Mouse (Mus musculus): ENCODE measurements around the gene Notch4. TPM values are rescaled to one million over a fixed set of nuclear protein-coding genes. Genes with fewer than 3 reads are reported as not detected.

Gene Notch4
- polyA plus RNA-seq, 1 experiment from 2014 or later: 0.87 TPM

DNA sequence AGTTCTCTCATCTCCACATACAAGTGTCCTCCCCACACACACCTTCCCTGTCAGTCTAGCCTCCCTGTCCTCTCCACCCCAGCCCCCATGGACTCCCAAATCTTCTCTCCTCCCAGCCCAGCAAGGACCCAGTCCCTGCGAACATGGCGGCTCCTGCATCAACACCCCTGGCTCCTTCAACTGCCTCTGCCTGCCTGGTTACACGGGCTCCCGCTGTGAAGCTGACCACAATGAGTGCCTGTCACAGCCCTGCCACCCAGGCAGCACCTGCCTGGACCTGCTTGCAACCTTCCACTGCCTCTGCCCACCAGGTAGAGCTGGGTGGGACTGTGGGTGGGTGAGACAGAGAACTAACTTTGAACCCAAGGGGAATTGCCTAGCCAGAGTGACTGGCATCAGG lies 5.9 kb downstream of the Notch4 start:
- no peak for TF ChIP-seq CTCF (IDR thresholded peaks at IDR 0.05)
- ATAC-seq (no peak), DNase-seq (ENCODE audit: low read depth, low spot score) (no peak)
- POLR2A ChIA-PET: no interaction called here
- CTCF ChIA-PET: no interaction called here
- H3K27me3 ChIP-seq: peaks cover 49% of the 10 kb centered on the region
- in situ Hi-C loops (cut with MboI; ENCODE audit: low pct_unique_long_range_greater_than_20kb): no loop called here

DNA sequence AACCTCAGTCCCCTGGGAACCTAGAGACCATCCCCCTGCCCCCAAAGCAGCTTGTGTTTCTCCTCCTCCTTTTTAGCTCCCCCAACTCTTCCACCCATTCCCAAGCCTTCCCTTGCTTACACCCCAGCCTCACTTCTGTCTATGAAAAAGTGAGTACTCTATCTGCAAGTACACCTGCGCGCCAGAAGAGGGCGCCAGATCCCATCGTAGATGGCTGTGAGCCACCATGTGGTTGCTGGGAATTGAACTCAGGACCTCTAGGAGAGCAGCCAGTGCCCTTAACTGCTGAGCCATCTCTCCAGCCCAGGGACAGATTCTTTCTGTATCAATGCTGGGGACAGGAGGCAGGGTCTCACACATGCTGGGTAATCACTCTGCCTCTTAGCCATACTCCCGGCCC lies 7.8 kb downstream of the Notch4 start:
- H3K27me3 ChIP-seq: peaks cover 31% of the 10 kb centered on the region
- DNase-seq (ENCODE audit: low read depth, low spot score) (no peak), ATAC-seq (no peak)
- POLR2A ChIA-PET: no interaction called here
- CTCF ChIA-PET: interaction anchor here (1.4 kb wide), 1 partner anchor 49 kb away, joined by 5 read pairs; no protein-coding TSS in a partner anchor
- no peak for TF ChIP-seq CTCF (IDR thresholded peaks at IDR 0.05)
- in situ Hi-C loops (cut with MboI; ENCODE audit: low pct_unique_long_range_greater_than_20kb): no loop called here

DNA sequence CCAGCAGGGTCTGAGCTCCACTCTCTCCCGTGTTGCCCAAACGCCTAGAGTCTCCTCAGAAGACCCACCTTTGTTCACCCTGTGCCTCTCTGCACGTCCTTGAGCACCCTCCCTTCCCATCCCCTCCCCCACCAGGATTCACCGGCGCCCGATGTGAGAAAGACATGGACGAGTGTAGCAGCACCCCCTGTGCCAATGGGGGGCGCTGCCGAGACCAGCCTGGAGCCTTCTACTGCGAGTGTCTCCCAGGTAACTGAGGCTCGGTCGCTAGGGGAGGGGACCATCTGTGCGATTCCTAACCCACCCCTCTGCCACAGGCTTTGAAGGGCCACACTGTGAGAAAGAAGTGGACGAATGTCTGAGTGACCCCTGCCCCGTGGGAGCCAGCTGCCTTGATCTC lies 8.3 kb downstream of the Notch4 start:
- ChIA-PET POLR2A (no interaction called here), CTCF (interaction anchor here (1.4 kb wide), 1 partner anchor 48 kb away, joined by 5 read pairs; no protein-coding TSS in a partner anchor)
- DNase-seq (ENCODE audit: low read depth, low spot score): no peak
- in situ Hi-C loops (cut with MboI; ENCODE audit: low pct_unique_long_range_greater_than_20kb): no loop called here
- H3K27me3 ChIP-seq: peaks cover 26% of the 10 kb centered on the region
- ATAC-seq: no peak
- no peak for TF ChIP-seq CTCF (IDR thresholded peaks at IDR 0.05)

DNA sequence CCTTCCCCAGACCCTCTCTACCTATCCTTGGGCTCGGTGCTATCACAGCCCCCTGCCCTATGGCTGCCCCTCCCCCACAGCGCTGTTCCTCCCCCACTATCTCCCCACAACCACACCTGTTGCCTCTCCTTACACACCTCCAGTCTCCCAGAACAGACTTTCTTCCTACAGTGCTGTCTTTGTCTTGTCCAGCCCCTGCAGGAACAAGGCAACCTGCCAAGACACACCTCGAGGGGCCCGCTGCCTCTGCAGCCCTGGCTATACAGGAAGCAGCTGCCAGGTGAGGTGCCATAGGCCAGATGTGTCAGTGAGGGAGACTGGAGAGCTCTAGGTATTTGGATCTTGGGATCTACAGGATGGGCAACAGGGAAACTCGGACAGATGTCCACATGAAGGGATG lies 12.5 kb downstream of the Notch4 start:
- no peak for TF ChIP-seq CTCF (IDR thresholded peaks at IDR 0.05)
- ChIA-PET POLR2A (no interaction called here), CTCF (no interaction called here)
- ATAC-seq: no peak
- no peak for DNase-seq (ENCODE audit: low read depth, low spot score)
- in situ Hi-C loops (cut with MboI; ENCODE audit: low pct_unique_long_range_greater_than_20kb): no loop called here
- H3K27me3 ChIP-seq: peaks cover 9% of the 10 kb centered on the region

DNA sequence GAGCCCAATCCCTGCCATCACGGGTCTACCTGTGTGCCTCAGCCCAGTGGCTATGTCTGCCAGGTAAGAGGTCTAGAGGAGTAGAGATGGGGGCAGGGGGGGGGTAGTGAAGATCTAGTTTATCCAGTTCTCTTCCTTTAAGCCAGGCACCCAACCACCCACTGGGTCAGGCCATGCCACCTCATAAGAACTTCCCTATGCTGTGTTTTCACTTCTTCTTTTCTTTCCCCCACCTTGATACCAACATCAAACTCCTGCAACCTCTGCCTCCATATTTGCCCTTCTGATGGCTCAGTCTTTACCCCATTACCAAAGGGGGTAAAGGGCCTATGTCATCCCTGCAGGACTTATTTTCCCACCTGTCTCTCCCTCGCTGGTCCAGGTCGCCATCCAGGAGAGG lies 14.0 kb downstream of the Notch4 start:
- ChIA-PET POLR2A (no interaction called here), CTCF (no interaction called here)
- DNase-seq (ENCODE audit: low read depth, low spot score) (no peak), ATAC-seq (no peak)
- peaks cover 9% of the 10 kb centered on the region for H3K27me3 ChIP-seq
- in situ Hi-C loops (cut with MboI; ENCODE audit: low pct_unique_long_range_greater_than_20kb): no loop called here
- TF ChIP-seq CTCF (IDR thresholded peaks at IDR 0.05): no peak

DNA sequence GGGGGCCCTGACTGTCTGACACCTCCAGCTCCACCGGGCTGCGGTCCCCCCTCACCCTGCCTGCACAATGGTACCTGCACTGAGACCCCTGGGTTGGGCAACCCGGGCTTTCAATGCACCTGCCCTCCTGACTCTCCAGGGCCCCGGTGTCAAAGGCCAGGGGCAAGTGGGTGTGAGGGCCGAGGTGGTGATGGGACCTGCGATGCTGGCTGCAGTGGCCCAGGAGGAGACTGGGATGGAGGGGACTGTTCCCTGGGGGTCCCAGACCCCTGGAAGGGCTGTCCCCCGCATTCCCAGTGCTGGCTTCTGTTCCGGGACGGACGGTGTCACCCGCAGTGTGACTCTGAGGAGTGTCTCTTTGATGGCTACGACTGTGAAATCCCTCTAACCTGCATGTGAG lies 18.5 kb downstream of the Notch4 start:
- H3K27me3 ChIP-seq: no peaks in the 10 kb centered on the region
- no peak for DNase-seq (ENCODE audit: low read depth, low spot score)
- ChIA-PET POLR2A (interaction anchor here (0.7 kb wide), 1 partner anchor 336 kb away, joined by 3 read pairs; no protein-coding TSS in a partner anchor), CTCF (interaction anchor here (1.0 kb wide), 1 partner anchor 20 kb away, joined by 3 read pairs; no protein-coding TSS in a partner anchor)
- ATAC-seq: no peak
- no peak for TF ChIP-seq CTCF (IDR thresholded peaks at IDR 0.05)
- in situ Hi-C loops (cut with MboI; ENCODE audit: low pct_unique_long_range_greater_than_20kb): no loop called here

DNA sequence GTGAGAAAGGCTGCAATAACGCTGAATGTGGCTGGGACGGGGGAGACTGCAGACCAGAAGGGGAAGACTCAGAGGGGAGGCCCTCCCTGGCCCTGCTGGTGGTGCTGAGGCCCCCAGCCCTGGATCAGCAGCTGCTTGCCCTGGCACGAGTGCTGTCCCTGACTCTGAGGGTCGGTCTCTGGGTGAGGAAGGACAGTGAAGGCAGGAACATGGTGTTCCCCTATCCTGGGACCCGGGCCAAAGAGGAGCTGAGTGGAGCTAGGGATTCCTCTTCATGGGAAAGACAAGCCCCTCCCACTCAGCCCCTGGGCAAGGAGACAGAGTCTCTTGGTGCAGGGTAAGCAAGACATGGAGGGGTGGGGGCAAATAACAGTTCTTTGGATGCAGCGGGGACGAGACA lies 19.3 kb downstream of the Notch4 start:
- DNase-seq (ENCODE audit: low read depth, low spot score): no peak
- ChIA-PET CTCF (interaction anchor here (1.0 kb wide), 1 partner anchor 21 kb away, joined by 3 read pairs; no protein-coding TSS in a partner anchor), POLR2A (no interaction called here)
- in situ Hi-C loops (cut with MboI; ENCODE audit: low pct_unique_long_range_greater_than_20kb): no loop called here
- H3K27me3 ChIP-seq: no peaks in the 10 kb centered on the region
- TF ChIP-seq CTCF (IDR thresholded peaks at IDR 0.05): no peak
- no peak for ATAC-seq

DNA sequence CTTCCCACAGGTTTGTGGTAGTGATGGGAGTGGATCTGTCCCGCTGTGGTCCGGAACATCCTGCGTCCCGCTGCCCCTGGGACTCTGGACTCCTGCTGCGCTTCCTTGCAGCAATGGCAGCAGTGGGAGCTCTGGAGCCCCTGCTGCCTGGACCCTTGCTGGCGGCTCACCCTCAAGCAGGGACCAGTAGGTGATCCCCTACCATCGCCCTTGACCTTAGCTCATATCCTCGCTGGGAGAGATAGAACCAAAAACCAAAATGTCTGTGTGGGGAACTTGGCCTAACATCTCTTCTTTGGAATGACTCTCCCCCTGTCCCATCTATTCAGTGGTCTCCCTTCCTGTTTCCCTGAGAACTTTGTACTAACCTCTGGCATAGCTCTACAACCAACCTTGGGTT lies 19.8 kb downstream of the Notch4 start:
- no peak for TF ChIP-seq CTCF (IDR thresholded peaks at IDR 0.05)
- ATAC-seq (no peak), DNase-seq (ENCODE audit: low read depth, low spot score) (no peak)
- H3K27me3 ChIP-seq: no peaks in the 10 kb centered on the region
- POLR2A ChIA-PET: no interaction called here
- in situ Hi-C loops (cut with MboI; ENCODE audit: low pct_unique_long_range_greater_than_20kb): no loop called here
- CTCF ChIA-PET: no interaction called here

DNA sequence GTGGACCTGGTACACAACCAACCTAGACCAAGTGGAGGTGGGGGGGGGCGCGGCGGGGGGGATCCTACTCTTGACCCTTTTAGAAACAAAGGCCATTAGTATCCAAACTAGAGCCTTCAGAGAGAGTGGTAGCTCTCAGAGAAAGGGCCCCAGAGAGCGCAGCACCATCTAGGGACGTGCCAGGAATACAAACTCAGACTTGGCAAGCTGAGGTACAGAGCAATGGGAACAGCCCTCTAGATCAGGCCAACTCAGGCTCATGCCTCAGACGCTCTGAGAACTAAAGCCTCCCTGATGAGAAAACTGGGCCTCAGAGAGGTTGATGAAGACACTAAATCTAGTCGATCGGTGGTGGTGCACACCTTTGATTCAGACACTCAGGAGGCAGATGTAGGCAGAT lies 21.1 kb downstream of the Notch4 start:
- ChIA-PET POLR2A (interaction anchor here (0.7 kb wide), 1 partner anchor 20 kb away, joined by 9 read pairs; no protein-coding TSS in a partner anchor), CTCF (interaction anchor here (1.7 kb wide), 1 partner anchor 30 kb away, joined by 5 read pairs; no protein-coding TSS in a partner anchor)
- H3K27me3 ChIP-seq: no peaks in the 10 kb centered on the region
- in situ Hi-C loops (cut with MboI; ENCODE audit: low pct_unique_long_range_greater_than_20kb): no loop called here
- no peak for ATAC-seq
- no peak for DNase-seq (ENCODE audit: low read depth, low spot score)
- no peak for TF ChIP-seq CTCF (IDR thresholded peaks at IDR 0.05)

DNA sequence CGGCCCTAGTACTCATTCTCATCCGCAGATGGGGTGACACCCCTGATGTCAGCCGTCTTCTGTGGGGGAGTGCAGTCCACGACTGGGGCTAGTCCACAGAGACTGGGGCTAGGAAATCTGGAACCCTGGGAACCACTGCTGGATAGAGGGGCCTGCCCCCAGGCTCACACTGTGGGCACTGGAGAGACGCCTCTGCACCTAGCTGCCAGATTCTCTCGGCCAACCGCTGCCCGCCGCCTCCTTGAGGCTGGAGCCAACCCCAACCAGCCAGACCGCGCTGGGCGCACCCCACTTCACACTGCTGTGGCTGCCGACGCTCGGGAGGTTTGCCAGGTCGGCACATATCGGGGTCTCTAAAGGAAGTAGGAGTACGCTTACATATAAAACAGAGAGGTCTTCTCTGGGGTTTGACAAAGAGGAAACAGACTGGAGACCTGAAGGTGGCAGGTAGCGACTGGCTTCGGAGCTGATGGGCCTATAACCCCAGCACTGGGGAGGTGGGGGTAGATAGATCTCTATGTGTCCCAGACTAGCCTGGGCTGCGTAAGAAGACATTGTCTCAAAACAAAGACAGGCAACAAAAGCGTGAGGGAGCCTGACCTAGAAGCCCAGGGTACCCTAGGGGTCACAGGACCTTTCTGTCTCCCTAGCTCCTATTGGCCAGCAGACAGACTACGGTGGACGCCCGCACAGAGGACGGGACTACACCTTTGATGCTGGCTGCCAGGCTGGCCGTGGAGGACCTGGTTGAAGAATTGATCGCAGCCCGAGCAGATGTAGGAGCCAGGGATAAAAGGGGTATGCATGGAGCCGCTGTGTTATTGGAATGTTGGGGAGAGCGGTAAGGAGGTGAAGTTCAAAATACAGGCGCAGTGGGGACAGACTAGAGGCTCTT lies 22.1 kb downstream of the Notch4 start:
- POLR2A ChIA-PET: interaction anchor here (0.7 kb wide), 1 partner anchor 56 kb away, joined by 4 read pairs; no protein-coding TSS in a partner anchor
- H3K27me3 ChIP-seq: no peaks in the 10 kb centered on the region
- CTCF ChIA-PET: interaction anchor here (1.7 kb wide), 1 partner anchor 31 kb away, joined by 5 read pairs; no protein-coding TSS in a partner anchor
- in situ Hi-C loops (cut with MboI; ENCODE audit: low pct_unique_long_range_greater_than_20kb): no loop called here
- no peak for ATAC-seq
- no peak for DNase-seq (ENCODE audit: low read depth, low spot score)
- no peak for TF ChIP-seq CTCF (IDR thresholded peaks at IDR 0.05)

DNA sequence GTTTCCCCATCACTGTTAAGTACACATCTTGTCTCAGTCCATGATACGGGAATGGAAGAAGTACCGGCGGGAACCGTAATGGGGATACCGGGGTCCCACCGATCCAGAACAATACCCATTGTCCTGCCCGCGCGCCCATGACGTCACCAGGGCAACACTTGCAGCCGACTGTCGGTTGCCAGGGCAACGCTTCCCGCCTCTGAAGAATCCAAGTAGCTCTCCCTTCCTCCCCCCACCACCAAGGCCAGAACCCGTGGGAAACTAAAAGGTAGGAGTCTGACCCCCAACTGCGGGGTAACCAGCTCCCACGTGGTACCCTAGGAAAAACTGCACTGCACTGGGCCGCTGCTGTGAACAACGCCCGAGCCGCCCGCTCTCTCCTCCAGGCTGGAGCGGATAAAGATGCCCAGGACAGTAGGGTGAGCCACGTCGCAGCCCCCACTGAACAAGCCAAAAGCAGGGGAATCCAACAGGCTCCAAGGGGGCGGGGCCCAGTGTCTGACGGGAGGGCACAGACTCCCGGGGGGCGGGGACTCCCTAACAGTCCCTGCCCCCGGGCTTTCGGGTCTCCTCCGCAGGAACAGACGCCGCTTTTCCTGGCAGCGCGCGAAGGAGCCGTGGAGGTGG lies 22.8 kb downstream of the Notch4 start:
- in situ Hi-C loops (cut with MboI; ENCODE audit: low pct_unique_long_range_greater_than_20kb): no loop called here
- POLR2A ChIA-PET: interaction anchor here (0.7 kb wide), 1 partner anchor 55 kb away, joined by 4 read pairs; no protein-coding TSS in a partner anchor
- CTCF ChIA-PET: no interaction called here
- peak; percentile 60 for ATAC-seq
- H3K27me3 ChIP-seq: no peaks in the 10 kb centered on the region
- no peak for TF ChIP-seq CTCF (IDR thresholded peaks at IDR 0.05)
- DNase-seq (ENCODE audit: low read depth, low spot score): no peak
